In genomic region chr5:36472876-36473655, GRCm38 (mm10) we compare ENCODE assay signal across 22 mouse cellular contexts.
"Had no signal": no experiment of that assay in that cellular context is flagged by ENCODE, and none has a peak within 500 bp of the region (broad histone marks: within the 10 kb centered on the region; RNA-seq: fewer than 3 reads in every experiment).

No protein-coding gene starts in this region.

- DNase-seq: kidney, adult 8-10 months; layer of hippocampus, adult 9-11 months; liver; liver, postnatal 0 days; lung, embryonic 14.5 days; right cerebral cortex, adult 18-20 months; right cerebral cortex, postnatal 25 days; spleen, adult 18-20 months; thymus, adult 18-20 months; thymus, postnatal 36 days had no signal

- H3K9me3 ChIP-seq: limb, embryonic 10.5 days; limb, embryonic 13.5 days; midbrain, embryonic 12.5 days; midbrain, embryonic 15.5 days; neural tube, embryonic 12.5 days; neural tube, embryonic 15.5 days; stomach, embryonic 15.5 days had no signal

- H3K27ac ChIP-seq: kidney, postnatal 0 days; layer of hippocampus, adult 2 months; limb, embryonic 10.5 days; limb, embryonic 13.5 days; liver, embryonic 14.5 days; macrophage; midbrain, embryonic 12.5 days; midbrain, embryonic 15.5 days; neural tube, embryonic 12.5 days; neural tube, embryonic 15.5 days; stomach, embryonic 15.5 days had no signal

- H3K27me3 ChIP-seq: limb, embryonic 13.5 days; midbrain, embryonic 12.5 days; midbrain, embryonic 15.5 days; neural tube, embryonic 12.5 days; neural tube, embryonic 15.5 days; stomach, embryonic 15.5 days had no signal

- H3K4me3 ChIP-seq: layer of hippocampus, adult 2 months; limb, embryonic 10.5 days; limb, embryonic 13.5 days; midbrain, embryonic 12.5 days; midbrain, embryonic 15.5 days; neural tube, embryonic 12.5 days; neural tube, embryonic 15.5 days; stomach, embryonic 15.5 days had no signal

- H3K4me2 ChIP-seq: limb, embryonic 13.5 days; lung, embryonic 14.5 days; midbrain, embryonic 12.5 days; midbrain, embryonic 15.5 days; neural tube, embryonic 12.5 days; neural tube, embryonic 15.5 days; stomach, embryonic 15.5 days had no signal

- ATAC-seq: liver, postnatal 0 days; lung, postnatal 0 days; midbrain, embryonic 15.5 days had no signal

- H3K4me1 ChIP-seq: limb, embryonic 10.5 days; limb, embryonic 13.5 days; midbrain, embryonic 12.5 days; midbrain, embryonic 15.5 days; neural tube, embryonic 12.5 days; stomach, embryonic 15.5 days had no signal

- H3K9ac ChIP-seq: limb, embryonic 13.5 days; liver, embryonic 14.5 days; liver, postnatal 0 days; lung, embryonic 14.5 days; midbrain, embryonic 12.5 days; midbrain, embryonic 15.5 days; neural tube, embryonic 12.5 days; neural tube, embryonic 15.5 days; stomach, embryonic 15.5 days had no signal
